Mouse (Mus musculus): ENCODE data around the gene Grm4. TPM values are rescaled to one million over a fixed set of nuclear protein-coding genes. Genes with fewer than 3 reads are reported as not detected.
"Not testable (repeated sequence)": the region's sequence is repeated elsewhere in the genome, so short reads cannot be mapped to it uniquely, and the experiment has no call there.

The Grm4 gene
- total RNA-seq, 2 experiments from 2014 or later: 0.15 to 0.18 TPM

- peak; percentile 12 to 26 for DNase-seq
These were observed 128.3 kb downstream of the Grm4 start for GRCm38 (mm10) chr17:27392918-27393317.

GRCm38 (mm10) chr17:27390019-27390418 is 131.2 kb downstream of the Grm4 start:
- no peak for DNase-seq

GRCm38 (mm10) chr17:27389221-27390000 is 131.8 kb downstream of the Grm4 start:
- DNase-seq: no peak

GRCm38 (mm10) chr17:27386438-27386837 is 134.8 kb downstream of the Grm4 start:
- DNase-seq: no peak

GRCm38 (mm10) chr17:27385513-27386261 is 135.5 kb downstream of the Grm4 start:
- DNase-seq: no peak

- no peak for DNase-seq
These were observed 138.3 kb downstream of the Grm4 start for GRCm38 (mm10) chr17:27382916-27383315.

GRCm38 (mm10) chr17:27380911-27381459 is 140.2 kb downstream of the Grm4 start:
- DNase-seq: not testable (repeated sequence)

- DNase-seq: no peak
These were observed 142.2 kb downstream of the Grm4 start for GRCm38 (mm10) chr17:27378977-27379376.

GRCm38 (mm10) chr17:27377151-27377550 is 144.1 kb downstream of the Grm4 start:
- no peak for DNase-seq

GRCm38 (mm10) chr17:27375551-27375950 is 145.7 kb downstream of the Grm4 start:
- DNase-seq: no peak

Other genes with a start within 250 kb of the Grm4 start
- gene Hmga1, start 35.1 kb upstream of the Grm4 start, total RNA-seq (2021): 10 to 100 TPM; 47.3 to 52.7 TPM
- 10 to 100 TPM in 1 of 2 experiments, 1 to 10 TPM in 1; 9.3 to 10.6 TPM for gene AI413582, start 44.4 kb upstream of the Grm4 start, total RNA-seq (2021)
- 100 to 1,000 TPM; 323 to 334 TPM for gene Nudt3, start 102.1 kb upstream of the Grm4 start, total RNA-seq (2021)
- gene RPS10-NUDT3, start 113.8 kb upstream of the Grm4 start, total RNA-seq (2021): under 1 TPM in 1 of 2 experiments, not detected in 1; 0.84 TPM
- 100 to 1,000 TPM; 527 to 608 TPM for gene Rps10, start 115.3 kb upstream of the Grm4 start, total RNA-seq (2021)
- under 1 TPM; 0.25 to 0.67 TPM for gene Pacsin1, start 134.1 kb upstream of the Grm4 start, total RNA-seq (2021)
- under 1 TPM in 1 of 2 experiments, not detected in 1; 0.18 TPM for gene Spdef, start 207.6 kb upstream of the Grm4 start, total RNA-seq (2021)

Data from heart, adult 18-20 months (tissue).